Mouse (Mus musculus) adrenal gland, adult 18-20 months (tissue): ENCODE data around the gene Ppp2ca. TPM values are rescaled to one million over a fixed set of nuclear protein-coding genes. Genes with fewer than 3 reads are reported as not detected.
A peak's percentile ranks its signal among the peaks of the same experiment; 100 is the strongest.

Source experiments
- DNase-seq, 2 experiments: peaks; one replicate each; pipeline ENCODE4 v3.0.0; 2021 to 2022; ENCODE audit warnings: low spot score in 2 of 2
- long read RNA-seq, 2 experiments: library from polyadenylated mRNA; stranded (forward); transcript quantifications; one replicate each; pipeline ENCODE4 v2.0.0; 2021
- total RNA-seq, 2 experiments: library from RNA; stranded (reverse); gene quantifications; 1 replicate in 1 of 2; 2 replicates in 1 of 2; pipeline ENCODE4 v1.2.3; 2021

Gene Ppp2ca
- 10 to 100 TPM; 79.8 to 87.8 TPM for total RNA-seq
- long read RNA-seq, experiment 1, full-length matches to known transcripts = 398 of 418 reads
- long read RNA-seq, experiment 1, partial matches to known transcripts = 12 of 418 reads
- long read RNA-seq, experiment 1, other reads (novel, unspliced or antisense) = 8 of 418 reads
- long read RNA-seq, experiment 2, full-length matches to known transcripts = 774 of 827 reads
- long read RNA-seq, experiment 2, partial matches to known transcripts = 39 of 827 reads
- long read RNA-seq, experiment 2, other reads (novel, unspliced or antisense) = 14 of 827 reads

GRCm38 (mm10) chr11:52098398-52098946, at the start of gene Ppp2ca:
Gene Ppp2ca (plus strand): TSS chr11:52098681.
- peak; percentile 95 for DNase-seq

- no peak for DNase-seq
Observed at GRCm38 (mm10) chr11:52053371-52053770, 45.1 kb upstream of the Ppp2ca start.

- DNase-seq = no peak
Observed at GRCm38 (mm10) chr11:52054728-52055127, 43.8 kb upstream of the Ppp2ca start.

- DNase-seq = no peak
Observed at GRCm38 (mm10) chr11:52056198-52056597, 42.3 kb upstream of the Ppp2ca start.

GRCm38 (mm10) chr11:52059001-52059400, 39.5 kb upstream of the Ppp2ca start:
- DNase-seq = no peak

- no peak for DNase-seq
Observed at GRCm38 (mm10) chr11:52060315-52060714, 38.2 kb upstream of the Ppp2ca start.

GRCm38 (mm10) chr11:52062406-52062805, 36.1 kb upstream of the Ppp2ca start:
- DNase-seq = no peak

GRCm38 (mm10) chr11:52064398-52064797, 34.1 kb upstream of the Ppp2ca start:
- no peak for DNase-seq

GRCm38 (mm10) chr11:52065841-52066240, 32.6 kb upstream of the Ppp2ca start:
- DNase-seq = no peak

- no peak for DNase-seq
Observed at GRCm38 (mm10) chr11:52071768-52072167, 26.7 kb upstream of the Ppp2ca start.

- no peak for DNase-seq
Observed at GRCm38 (mm10) chr11:52073528-52074170, 24.8 kb upstream of the Ppp2ca start.

GRCm38 (mm10) chr11:52074626-52075470, 23.6 kb upstream of the Ppp2ca start:
- no peak for DNase-seq

GRCm38 (mm10) chr11:52075794-52076633, 22.5 kb upstream of the Ppp2ca start:
- no peak for DNase-seq

GRCm38 (mm10) chr11:52076742-52077352, 21.6 kb upstream of the Ppp2ca start:
- no peak for DNase-seq

GRCm38 (mm10) chr11:52077939-52078338, 20.5 kb upstream of the Ppp2ca start:
- DNase-seq = peak in 1 of 2 experiments; percentile 26

- no peak for DNase-seq
Observed at GRCm38 (mm10) chr11:52079978-52080377, 18.5 kb upstream of the Ppp2ca start.

- DNase-seq = no peak
Observed at GRCm38 (mm10) chr11:52080656-52081055, 17.8 kb upstream of the Ppp2ca start.

GRCm38 (mm10) chr11:52085857-52086203, 12.7 kb upstream of the Ppp2ca start:
- DNase-seq = no peak

- no peak for DNase-seq
Observed at GRCm38 (mm10) chr11:52086204-52086864, 12.1 kb upstream of the Ppp2ca start.

GRCm38 (mm10) chr11:52089291-52089690, 9.2 kb upstream of the Ppp2ca start:
- no peak for DNase-seq
